Mouse (Mus musculus): ENCODE results near the gene Ccdc81.

The Ccdc81 gene

GRCm38 (mm10) chr7:89864769-89865168 lies 38.7 kb downstream of the Ccdc81 start:
- DNase-seq (ENCODE audit: low spot score) = no peak

GRCm38 (mm10) chr7:89856440-89857217 lies 46.8 kb downstream of the Ccdc81 start:
- DNase-seq (ENCODE audit: low spot score) = no peak

DNA sequence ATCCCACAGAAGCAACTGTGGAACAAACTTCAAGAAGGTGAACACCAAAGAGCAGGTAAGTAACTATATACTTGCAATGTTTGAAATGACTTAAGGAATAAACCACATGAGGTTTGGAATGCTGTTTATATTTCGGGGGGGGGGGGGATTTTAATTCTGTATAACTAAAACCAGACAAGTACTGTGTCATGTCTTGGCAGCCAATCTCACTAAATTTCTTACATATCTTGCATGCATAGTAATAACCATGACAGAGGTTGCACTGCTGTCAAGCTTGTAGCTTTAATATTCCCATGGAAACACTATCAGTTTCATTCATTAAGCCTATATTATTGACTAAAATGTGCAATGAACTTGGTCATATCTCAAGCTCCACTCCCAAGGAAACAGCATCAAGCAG lies 48.2 kb downstream of the Ccdc81 start:
- no peak for DNase-seq (ENCODE audit: low spot score)

DNA sequence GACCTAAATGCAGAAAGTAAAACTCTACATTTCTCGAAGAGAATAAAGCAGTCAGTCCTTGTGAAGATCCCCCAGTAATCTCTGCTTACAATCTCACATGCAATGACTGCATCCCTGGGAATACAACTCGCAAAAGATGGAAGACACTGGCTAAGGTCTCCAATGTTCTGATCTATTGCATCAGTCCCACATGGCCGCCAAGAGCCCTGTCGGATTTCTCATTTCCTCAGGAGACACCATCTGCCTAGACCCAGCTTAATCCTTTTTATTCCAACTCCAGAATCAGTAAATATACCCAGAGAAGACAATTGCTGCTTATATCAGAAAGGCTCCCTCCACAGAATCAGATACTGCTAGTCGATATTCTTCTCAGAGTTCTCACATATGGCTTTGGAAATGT lies 50.3 kb downstream of the Ccdc81 start:
- no peak for DNase-seq (ENCODE audit: low spot score)

GRCm38 (mm10) chr7:89852158-89853095 lies 51.0 kb downstream of the Ccdc81 start:
- DNase-seq (ENCODE audit: low spot score) = no peak

- DNase-seq (ENCODE audit: low spot score) = no peak
These were observed 52.9 kb downstream of the Ccdc81 start for GRCm38 (mm10) chr7:89850510-89850909.

DNA sequence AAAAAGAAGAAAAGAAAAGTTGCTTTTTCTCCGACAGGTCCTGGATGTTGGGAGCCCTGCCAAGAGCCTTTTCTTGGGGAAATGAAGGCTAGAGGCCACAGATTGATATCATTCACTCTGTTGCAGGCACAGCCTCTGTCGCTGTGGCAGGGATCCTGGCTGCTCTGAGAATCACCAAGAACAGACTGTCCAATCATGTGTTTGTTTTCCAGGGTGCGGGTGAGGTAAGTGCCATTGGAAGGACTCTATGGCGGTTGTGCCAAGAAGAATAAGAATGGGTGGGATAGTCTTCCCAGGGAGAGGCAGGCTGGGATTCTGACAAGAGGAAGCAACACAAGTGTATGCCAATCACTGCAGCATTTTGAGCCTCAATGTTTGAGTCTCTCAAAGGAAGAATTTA lies 57.8 kb downstream of the Ccdc81 start:
- DNase-seq (ENCODE audit: low spot score) = no peak

GRCm38 (mm10) chr7:89843533-89843932 lies 59.9 kb downstream of the Ccdc81 start:
- no peak for DNase-seq (ENCODE audit: low spot score)

- DNase-seq (ENCODE audit: low spot score) = no peak
These were observed 60.3 kb downstream of the Ccdc81 start for GRCm38 (mm10) chr7:89843121-89843520.

GRCm38 (mm10) chr7:89842404-89842715 lies 61.1 kb downstream of the Ccdc81 start:
- no peak for DNase-seq (ENCODE audit: low spot score)

DNA sequence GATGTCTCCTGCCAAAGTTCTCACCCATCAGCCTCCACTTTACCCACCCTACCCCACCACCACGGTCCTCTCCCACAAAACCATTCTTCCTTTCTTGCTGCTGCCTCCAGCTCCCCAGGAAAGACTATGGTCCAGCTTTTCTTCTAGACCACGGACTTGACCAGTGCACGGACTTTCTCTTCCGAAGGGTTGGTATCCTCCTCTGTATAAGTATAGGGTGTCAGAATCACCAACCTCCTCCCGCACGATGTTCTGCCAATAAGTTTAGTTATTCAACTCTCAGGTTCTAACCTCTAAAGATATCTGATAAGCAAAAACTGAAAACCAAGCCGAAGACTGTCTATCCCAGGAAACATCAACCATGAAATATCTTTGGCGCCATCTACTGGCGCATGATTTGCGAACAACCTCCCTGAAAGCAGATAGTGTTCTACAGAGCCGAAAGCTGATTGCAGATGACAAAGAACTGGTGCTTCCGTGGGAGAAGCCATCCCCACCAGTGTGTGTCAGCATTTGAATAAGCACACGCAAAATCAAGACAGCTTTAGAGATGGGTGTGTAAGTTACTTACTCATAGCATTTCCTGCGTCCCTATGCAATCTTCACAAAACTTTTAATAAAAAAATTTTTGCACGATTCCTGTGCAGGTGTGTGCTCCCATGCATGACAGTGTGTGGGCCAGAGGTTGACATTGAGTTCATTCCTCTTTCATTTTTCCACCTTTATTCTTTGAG lies 61.6 kb downstream of the Ccdc81 start:
- peak; percentile 61 for DNase-seq (ENCODE audit: low spot score)

GRCm38 (mm10) chr7:89839721-89840120 lies 63.7 kb downstream of the Ccdc81 start:
- no peak for DNase-seq (ENCODE audit: low spot score)

DNA sequence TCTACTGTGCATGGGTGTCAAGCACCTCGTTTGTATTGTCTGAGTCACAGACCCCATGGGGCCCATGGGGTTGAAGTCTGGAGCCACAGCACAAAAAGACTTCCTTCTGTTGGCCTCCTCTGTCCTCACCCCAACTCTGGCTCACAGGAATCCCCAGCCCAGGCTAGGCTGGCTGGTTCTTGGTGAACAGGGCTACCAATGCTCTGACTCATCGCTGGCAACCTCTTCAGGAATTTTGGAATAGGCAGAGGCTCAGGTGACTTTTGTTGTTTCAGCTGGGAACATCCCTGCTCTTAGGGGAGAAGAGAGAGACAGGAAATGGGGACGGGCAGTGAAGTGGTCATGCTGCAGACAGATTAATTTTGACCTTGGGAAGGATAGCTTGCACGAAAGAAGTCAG lies 65.6 kb downstream of the Ccdc81 start:
- no peak for DNase-seq (ENCODE audit: low spot score)

GRCm38 (mm10) chr7:89836676-89837075 lies 66.8 kb downstream of the Ccdc81 start:
- DNase-seq (ENCODE audit: low spot score) = no peak

DNA sequence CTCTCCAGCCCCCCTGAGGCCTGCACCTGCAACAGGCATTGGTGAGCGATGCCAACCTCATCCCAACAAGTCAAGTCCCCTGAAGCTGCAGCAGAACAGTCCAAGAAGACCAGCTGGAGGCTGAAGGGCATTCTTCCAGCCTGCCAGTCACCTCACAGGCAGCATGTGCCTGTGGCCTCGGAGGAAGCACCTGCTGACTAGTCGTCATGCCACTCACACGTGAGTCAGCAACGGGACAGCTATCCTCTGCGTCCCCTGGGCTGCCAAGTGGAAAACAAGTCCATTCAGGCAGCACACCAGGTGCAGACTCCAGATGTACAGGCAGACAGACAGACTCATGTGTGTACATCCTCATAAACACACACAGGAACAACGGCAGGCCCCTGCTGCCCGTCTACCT lies 67.9 kb downstream of the Ccdc81 start:
- no peak for DNase-seq (ENCODE audit: low spot score)

GRCm38 (mm10) chr7:89833521-89833920 lies 69.9 kb downstream of the Ccdc81 start:
- DNase-seq (ENCODE audit: low spot score) = no peak

- no peak for DNase-seq (ENCODE audit: low spot score)
These were observed 74.2 kb downstream of the Ccdc81 start for GRCm38 (mm10) chr7:89829201-89829600.

GRCm38 (mm10) chr7:89828436-89829065 lies 74.9 kb downstream of the Ccdc81 start:
- no peak for DNase-seq (ENCODE audit: low spot score)

Measured in ovary, postnatal 10 days (tissue).